Mouse (Mus musculus): ENCODE measurements at regions not wholly inside any gene's neighbourhood (a gene's known extent, or its start where the extent isn't known, plus 50 kb on each side); places are given as distances from the start of the nearest gene placed in this dataset.

GRCm38 (mm10) chr6:143394377-143394776 is 227.4 kb downstream of the Etnk1 start:
- dilution Hi-C loops (cut with MboI; ENCODE audit: extremely low pct_ligation_motif_present, extremely low pct_unique_long_range_greater_than_20kb, low sequenced_read_pairs) = no loop called here

GRCm38 (mm10) chr6:143401436-143401835 is 234.4 kb downstream of the Etnk1 start:
- in situ Hi-C loops (cut with MboI; ENCODE audit: low pct_ligation_motif_present, low pct_unique_long_range_greater_than_20kb, low sequenced_read_pairs) = no loop called here
- Histone ChIP-seq H3K27me3 (replicated peaks) (no peaks in the 10 kb centered on the region), H3K4me2 (ENCODE audit: insufficient read depth, low read depth, poor library complexity, severe bottlenecking) (no peak overlapping the region), H3K4me1 (ENCODE audit: control insufficient read depth in 1 of 2, insufficient read depth in 2 of 2) (peaks cover 0 to 4% of the 10 kb centered on the region in 2 experiments; a peak in 1 of 4 replicates), H3K4me3 (replicated peaks in 1 of 3; ENCODE audit: low read depth in 2 of 3, low read length in 2 of 3, poor library complexity in 1 of 3) (no peak overlapping the region), H3K27ac (ENCODE audit: insufficient read depth, low read depth) (no peak overlapping the region), H3K9me3 (replicated peaks; ENCODE audit: low read length) (no peaks in the 10 kb centered on the region), H3K79me2 (replicated peaks; ENCODE audit: control insufficient read depth, extremely low read depth, insufficient read depth, poor library complexity, severe bottlenecking) (no peaks in the 10 kb centered on the region), H3K9ac (ENCODE audit: insufficient read depth, low read depth) (no peak overlapping the region), H3K36me3 (replicated peaks in 1 of 2; ENCODE audit: control insufficient read depth in 1 of 2, insufficient read depth in 1 of 2, low read length in 1 of 2) (no peaks in the 10 kb centered on the region)
- no peak for TF ChIP-seq ZC3H11A (IDR thresholded peaks at IDR 0.05; ENCODE audit: low read depth, low read length)
- dilution Hi-C loops (cut with MboI; ENCODE audit: extremely low pct_ligation_motif_present, extremely low pct_unique_long_range_greater_than_20kb, low sequenced_read_pairs) = no loop called here
- no peak for DNase-seq (ENCODE audit: extremely low read depth)

More at GRCm38 (mm10) chr6:143394377-143394776, 227.4 kb downstream of the Etnk1 start:
- Histone ChIP-seq H3K9me3 (replicated peaks; ENCODE audit: low read length) (no peaks in the 10 kb centered on the region), H3K4me3 (replicated peaks in 1 of 3; ENCODE audit: low read depth in 2 of 3, low read length in 2 of 3, poor library complexity in 1 of 3) (no peak overlapping the region), H3K4me1 (ENCODE audit: control insufficient read depth in 1 of 2, insufficient read depth in 2 of 2) (peaks cover 3 to 15% of the 10 kb centered on the region in 2 experiments; a peak in 3 of 4 replicates), H3K27ac (ENCODE audit: insufficient read depth, low read depth) (no peak overlapping the region), H3K27me3 (replicated peaks) (no peaks in the 10 kb centered on the region), H3K9ac (ENCODE audit: insufficient read depth, low read depth) (no peak overlapping the region), H3K79me2 (replicated peaks; ENCODE audit: control insufficient read depth, extremely low read depth, insufficient read depth, poor library complexity, severe bottlenecking) (no peaks in the 10 kb centered on the region), H3K4me2 (ENCODE audit: insufficient read depth, low read depth, poor library complexity, severe bottlenecking) (no peak overlapping the region), H3K36me3 (replicated peaks in 1 of 2; ENCODE audit: control insufficient read depth in 1 of 2, insufficient read depth in 1 of 2, low read length in 1 of 2) (no peaks in the 10 kb centered on the region)
- DNase-seq (ENCODE audit: extremely low read depth) = peak; percentile 37
- in situ Hi-C loops (cut with MboI; ENCODE audit: low pct_ligation_motif_present, low pct_unique_long_range_greater_than_20kb, low sequenced_read_pairs) = no loop called here
- TF ChIP-seq KAT2A (IDR thresholded peaks at IDR 0.05; ENCODE audit: insufficient replicate concordance, low read length) (no peak), ZC3H11A (IDR thresholded peaks at IDR 0.05; ENCODE audit: low read depth, low read length) (no peak), CTCF (conservative IDR thresholded peaks at IDR 0.05 in 1 of 2, IDR thresholded peaks at IDR 0.05 in 1 of 2; ENCODE audit: low read depth in 2 of 2, low read length in 2 of 2) (no peak), E2F4 (IDR thresholded peaks at IDR 0.05; ENCODE audit: insufficient replicate concordance, low read depth, low read length) (no peak), EP300 (IDR thresholded peaks at IDR 0.05; ENCODE audit: low read length) (no peak), GABPA (IDR thresholded peaks at IDR 0.05; ENCODE audit: insufficient replicate concordance, low read depth, low read length) (no peak), NELFE (IDR thresholded peaks at IDR 0.05; ENCODE audit: low read depth, low read length) (no peak), UBTF (IDR thresholded peaks at IDR 0.05; ENCODE audit: low read depth, low read length) (no peak), MAZ (IDR thresholded peaks at IDR 0.05; ENCODE audit: low read depth, low read length) (no peak), TBP (conservative IDR thresholded peaks at IDR 0.05; ENCODE audit: low read depth, low read length) (no peak), MAX (IDR thresholded peaks at IDR 0.05; ENCODE audit: low read length) (no peak), ZKSCAN1 (IDR thresholded peaks at IDR 0.05; ENCODE audit: borderline replicate concordance, low read depth, low read length) (no peak)

GRCm38 (mm10) chr6:143401921-143402320 is 234.9 kb downstream of the Etnk1 start:
- Histone ChIP-seq H3K4me2 (ENCODE audit: insufficient read depth, low read depth, poor library complexity, severe bottlenecking) (no peak overlapping the region), H3K27ac (ENCODE audit: insufficient read depth, low read depth) (no peak overlapping the region), H3K4me3 (replicated peaks in 1 of 3; ENCODE audit: low read depth in 2 of 3, low read length in 2 of 3, poor library complexity in 1 of 3) (no peak overlapping the region), H3K9ac (ENCODE audit: insufficient read depth, low read depth) (no peak overlapping the region), H3K27me3 (replicated peaks) (no peaks in the 10 kb centered on the region), H3K9me3 (replicated peaks; ENCODE audit: low read length) (no peaks in the 10 kb centered on the region), H3K4me1 (ENCODE audit: control insufficient read depth in 1 of 2, insufficient read depth in 2 of 2) (peaks cover 0 to 4% of the 10 kb centered on the region in 2 experiments; a peak in 1 of 4 replicates), H3K36me3 (replicated peaks in 1 of 2; ENCODE audit: control insufficient read depth in 1 of 2, insufficient read depth in 1 of 2, low read length in 1 of 2) (no peaks in the 10 kb centered on the region), H3K79me2 (replicated peaks; ENCODE audit: control insufficient read depth, extremely low read depth, insufficient read depth, poor library complexity, severe bottlenecking) (no peaks in the 10 kb centered on the region)
- in situ Hi-C loops (cut with MboI; ENCODE audit: low pct_ligation_motif_present, low pct_unique_long_range_greater_than_20kb, low sequenced_read_pairs) = no loop called here
- DNase-seq (ENCODE audit: extremely low read depth) = no peak
- dilution Hi-C loops (cut with MboI; ENCODE audit: extremely low pct_ligation_motif_present, extremely low pct_unique_long_range_greater_than_20kb, low sequenced_read_pairs) = no loop called here
- TF ChIP-seq MAZ (IDR thresholded peaks at IDR 0.05; ENCODE audit: low read depth, low read length) (no peak), E2F4 (IDR thresholded peaks at IDR 0.05; ENCODE audit: insufficient replicate concordance, low read depth, low read length) (no peak), MAFK (IDR thresholded peaks at IDR 0.05; ENCODE audit: insufficient replicate concordance, low read length) (no peak), JUND (conservative IDR thresholded peaks at IDR 0.05; ENCODE audit: low read depth, low read length) (no peak), SIN3A (IDR thresholded peaks at IDR 0.05; ENCODE audit: low read length) (no peak), IRF4 (IDR thresholded peaks at IDR 0.05; ENCODE audit: low read depth, low read length) (no peak)

Measured in CH12.LX (cell line).